Mouse (Mus musculus) spleen, postnatal 36 days (tissue): ENCODE measurements around the gene Srrm3.

Source experiments
- DNase-seq, 2 experiments: peaks; one replicate each; pipeline ENCODE4 v3.0.0; 2022; ENCODE audit warnings: low spot score in 2 of 2, mixed read lengths in 1 of 2

Gene Srrm3

GRCm38 (mm10) chr5:135903551-135904151 lies 97.0 kb downstream of the Srrm3 start:
- peak; percentile 49 to 57 for DNase-seq

GRCm38 (mm10) chr5:135904259-135904658 lies 97.6 kb downstream of the Srrm3 start:
- DNase-seq = no peak

GRCm38 (mm10) chr5:135905320-135906225 lies 98.9 kb downstream of the Srrm3 start:
- no peak for DNase-seq

GRCm38 (mm10) chr5:135906846-135907245 lies 100.2 kb downstream of the Srrm3 start:
- DNase-seq = no peak

GRCm38 (mm10) chr5:135907256-135907655 lies 100.6 kb downstream of the Srrm3 start:
- DNase-seq = no peak

GRCm38 (mm10) chr5:135908185-135908584 lies 101.5 kb downstream of the Srrm3 start:
- no peak for DNase-seq

GRCm38 (mm10) chr5:135908989-135909388 lies 102.3 kb downstream of the Srrm3 start:
- DNase-seq = no peak

- no peak for DNase-seq
Observed at GRCm38 (mm10) chr5:135909646-135910045, 103.0 kb downstream of the Srrm3 start.

GRCm38 (mm10) chr5:135910813-135911212 lies 104.1 kb downstream of the Srrm3 start:
- no peak for DNase-seq

GRCm38 (mm10) chr5:135911633-135912220 lies 105.0 kb downstream of the Srrm3 start:
- no peak for DNase-seq

- no peak for DNase-seq
Observed at GRCm38 (mm10) chr5:135913201-135913600, 106.5 kb downstream of the Srrm3 start.

GRCm38 (mm10) chr5:135914156-135914555 lies 107.5 kb downstream of the Srrm3 start:
- no peak for DNase-seq

GRCm38 (mm10) chr5:135916051-135916565 lies 109.4 kb downstream of the Srrm3 start:
- no peak for DNase-seq

- no peak for DNase-seq
Observed at GRCm38 (mm10) chr5:135916601-135917000, 109.9 kb downstream of the Srrm3 start.

GRCm38 (mm10) chr5:135917327-135918058 lies 110.8 kb downstream of the Srrm3 start:
- DNase-seq = no peak

- DNase-seq = no peak
Observed at GRCm38 (mm10) chr5:135918059-135918437, 111.4 kb downstream of the Srrm3 start.

- no peak for DNase-seq
Observed at GRCm38 (mm10) chr5:135918593-135918992, 111.9 kb downstream of the Srrm3 start.

GRCm38 (mm10) chr5:135919902-135920301 lies 113.2 kb downstream of the Srrm3 start:
- no peak for DNase-seq

GRCm38 (mm10) chr5:135923901-135924300 lies 117.2 kb downstream of the Srrm3 start:
- DNase-seq = no peak
